Mouse (Mus musculus): ENCODE data around the gene Oas1d. TPM values are rescaled to one million over a fixed set of nuclear protein-coding genes. Genes with fewer than 3 reads are reported as not detected.
"Not testable (repeated sequence)": the region's sequence is repeated elsewhere in the genome, so short reads cannot be mapped to it uniquely, and the experiment has no call there.

Gene Oas1d
- polyA plus RNA-seq, 1 experiment from 2014 or later = 0.07 TPM

- no peak for DNase-seq (ENCODE audit: low spot score)
- H3K9me3 ChIP-seq (ENCODE audit: control insufficient read depth, low read length) = no peaks in the 10 kb centered on the region
Observed at GRCm38 (mm10) chr5:120892243-120892660, 22.1 kb upstream of the Oas1d start.

DNA sequence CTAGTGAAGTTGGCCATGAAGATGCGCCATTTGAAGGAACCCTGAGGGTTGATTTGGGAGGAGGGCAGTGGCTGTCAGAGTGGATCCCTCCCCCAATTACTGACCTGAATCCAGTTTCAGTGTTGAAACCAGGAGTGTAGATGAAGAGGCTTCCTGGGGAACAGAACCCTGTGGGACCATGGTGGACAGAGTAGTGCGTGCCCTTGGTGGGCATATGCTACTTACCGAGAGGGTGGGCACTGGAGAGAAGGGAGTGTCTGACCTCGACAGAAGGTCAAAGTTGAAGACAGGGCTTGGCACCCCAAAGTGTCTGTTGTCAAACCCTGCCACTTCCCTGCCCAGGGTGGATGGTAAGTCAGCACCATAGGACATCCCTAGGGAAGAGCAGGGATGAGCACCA, 20.5 kb upstream of the Oas1d start:
- not testable (repeated sequence) for H3K9ac ChIP-seq (ENCODE audit: low read length); ATAC-seq (ENCODE audit: low FRiP score, low TSS enrichment); H3K27me3 ChIP-seq (ENCODE audit: control insufficient read depth, insufficient read depth, low read length); H3K36me3 ChIP-seq (ENCODE audit: control insufficient read depth, insufficient read depth, low read length); DNase-seq (ENCODE audit: low spot score); H3K9me3 ChIP-seq (ENCODE audit: control insufficient read depth, low read length); H3K27ac ChIP-seq (replicated peaks); H3K4me2 ChIP-seq (replicated peaks; ENCODE audit: low read depth); H3K4me3 ChIP-seq (ENCODE audit: low read depth, low read length); H3K4me1 ChIP-seq (replicated peaks; ENCODE audit: control insufficient read depth, insufficient read depth)
- 94% methylated on average over 4 of the region's 4 CpGs for WGBS

More at GRCm38 (mm10) chr5:120892243-120892660, 22.1 kb upstream of the Oas1d start:
- Histone ChIP-seq H3K27me3 (ENCODE audit: control insufficient read depth, insufficient read depth, low read length) (no peaks in the 10 kb centered on the region), H3K4me3 (ENCODE audit: low read depth, low read length) (no peak overlapping the region), H3K4me2 (replicated peaks; ENCODE audit: low read depth) (no peak overlapping the region), H3K9ac (ENCODE audit: low read length) (no peak overlapping the region), H3K4me1 (replicated peaks; ENCODE audit: control insufficient read depth, insufficient read depth) (no peaks in the 10 kb centered on the region), H3K36me3 (ENCODE audit: control insufficient read depth, insufficient read depth, low read length) (no peaks in the 10 kb centered on the region), H3K27ac (replicated peaks) (no peak overlapping the region)
- 30% methylated on average over 2 of the region's 2 CpGs for WGBS
- TF ChIP-seq EP300 (optimal IDR thresholded peaks at IDR 0.05) (no peak), CTCF (IDR thresholded peaks at IDR 0.05; ENCODE audit: low read depth) (no peak)
- no peak for ATAC-seq (ENCODE audit: low FRiP score, low TSS enrichment)

DNA sequence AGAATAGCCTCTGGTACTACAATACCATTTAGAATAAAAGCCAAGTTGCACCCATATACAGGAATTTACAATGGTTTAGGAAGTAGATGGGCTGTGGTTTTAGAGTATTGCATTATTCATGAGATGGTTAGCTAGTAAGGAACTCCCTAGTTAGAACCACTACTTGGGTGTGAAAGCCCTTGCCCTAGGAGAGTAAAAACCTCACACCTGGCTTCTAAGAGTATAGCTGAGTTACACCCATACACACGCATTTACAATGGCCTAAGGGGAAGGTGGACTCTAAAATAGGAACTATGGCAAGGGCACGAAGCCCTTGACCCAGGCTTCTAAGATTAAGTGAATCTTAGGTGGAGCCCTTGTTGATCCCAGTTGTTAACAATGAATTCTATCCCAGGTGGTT, 19.6 kb upstream of the Oas1d start:
- H3K4me1 ChIP-seq (replicated peaks; ENCODE audit: control insufficient read depth, insufficient read depth); ATAC-seq (ENCODE audit: low FRiP score, low TSS enrichment); H3K27ac ChIP-seq (replicated peaks); H3K27me3 ChIP-seq (ENCODE audit: control insufficient read depth, insufficient read depth, low read length); DNase-seq (ENCODE audit: low spot score); H3K9me3 ChIP-seq (ENCODE audit: control insufficient read depth, low read length); H3K36me3 ChIP-seq (ENCODE audit: control insufficient read depth, insufficient read depth, low read length); H3K9ac ChIP-seq (ENCODE audit: low read length); H3K4me3 ChIP-seq (ENCODE audit: low read depth, low read length); H3K4me2 ChIP-seq (replicated peaks; ENCODE audit: low read depth): not testable (repeated sequence)
- 64% methylated on average over 2 of the region's 2 CpGs for WGBS

GRCm38 (mm10) chr5:120895231-120895900, 19.0 kb upstream of the Oas1d start:
- Histone ChIP-seq H3K4me1 (replicated peaks; ENCODE audit: control insufficient read depth, insufficient read depth) (no peaks in the 10 kb centered on the region), H3K9me3 (ENCODE audit: control insufficient read depth, low read length) (no peaks in the 10 kb centered on the region), H3K36me3 (ENCODE audit: control insufficient read depth, insufficient read depth, low read length) (no peaks in the 10 kb centered on the region), H3K27me3 (ENCODE audit: control insufficient read depth, insufficient read depth, low read length) (no peaks in the 10 kb centered on the region), H3K4me3 (ENCODE audit: low read depth, low read length) (no peak overlapping the region), H3K27ac (replicated peaks) (no peak overlapping the region), H3K9ac (ENCODE audit: low read length) (no peak overlapping the region), H3K4me2 (replicated peaks; ENCODE audit: low read depth) (no peak overlapping the region)
- no peak for DNase-seq (ENCODE audit: low spot score)
- ATAC-seq (ENCODE audit: low FRiP score, low TSS enrichment) = no peak
- TF ChIP-seq EP300 (optimal IDR thresholded peaks at IDR 0.05) (no peak), CTCF (IDR thresholded peaks at IDR 0.05; ENCODE audit: low read depth) (no peak)
- 85% methylated on average over 11 of the region's 11 CpGs for WGBS

DNA sequence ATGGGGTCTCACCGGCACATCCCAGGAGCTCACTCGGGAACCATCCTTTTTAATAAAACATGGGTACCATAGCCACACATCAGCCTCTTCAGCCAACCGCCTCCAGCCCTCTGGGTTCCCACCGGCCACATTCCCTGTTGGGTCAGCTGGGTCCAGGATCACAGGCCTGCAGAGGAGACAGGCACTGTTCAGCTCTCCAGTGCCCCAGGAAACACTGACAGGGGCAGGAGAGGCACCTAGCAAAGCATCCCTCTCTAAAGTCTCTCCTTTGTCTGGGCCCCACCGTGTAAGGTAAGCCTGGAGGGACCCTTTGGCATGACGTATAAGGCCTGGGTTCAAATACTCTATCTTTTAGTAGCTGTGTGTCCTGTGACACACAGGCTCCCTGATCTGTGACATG, 16.0 kb upstream of the Oas1d start:
- TF ChIP-seq CTCF (IDR thresholded peaks at IDR 0.05; ENCODE audit: low read depth) = no peak
- no peak for TF ChIP-seq EP300 (optimal IDR thresholded peaks at IDR 0.05)
- no peak for DNase-seq (ENCODE audit: low spot score)
- H3K27ac ChIP-seq (replicated peaks) = no peak overlapping the region
- H3K4me3 ChIP-seq (ENCODE audit: low read depth, low read length) = no peak overlapping the region
- no peak overlapping the region for H3K4me2 ChIP-seq (replicated peaks; ENCODE audit: low read depth)
- H3K9me3 ChIP-seq (ENCODE audit: control insufficient read depth, low read length) = no peaks in the 10 kb centered on the region
- no peak overlapping the region for H3K9ac ChIP-seq (ENCODE audit: low read length)
- no peak for ATAC-seq (ENCODE audit: low FRiP score, low TSS enrichment)
- 90% methylated on average over 6 of the region's 6 CpGs for WGBS
- H3K27me3 ChIP-seq (ENCODE audit: control insufficient read depth, insufficient read depth, low read length) = no peaks in the 10 kb centered on the region
- H3K4me1 ChIP-seq (replicated peaks; ENCODE audit: control insufficient read depth, insufficient read depth) = no peaks in the 10 kb centered on the region
- H3K36me3 ChIP-seq (ENCODE audit: control insufficient read depth, insufficient read depth, low read length) = no peaks in the 10 kb centered on the region

DNA sequence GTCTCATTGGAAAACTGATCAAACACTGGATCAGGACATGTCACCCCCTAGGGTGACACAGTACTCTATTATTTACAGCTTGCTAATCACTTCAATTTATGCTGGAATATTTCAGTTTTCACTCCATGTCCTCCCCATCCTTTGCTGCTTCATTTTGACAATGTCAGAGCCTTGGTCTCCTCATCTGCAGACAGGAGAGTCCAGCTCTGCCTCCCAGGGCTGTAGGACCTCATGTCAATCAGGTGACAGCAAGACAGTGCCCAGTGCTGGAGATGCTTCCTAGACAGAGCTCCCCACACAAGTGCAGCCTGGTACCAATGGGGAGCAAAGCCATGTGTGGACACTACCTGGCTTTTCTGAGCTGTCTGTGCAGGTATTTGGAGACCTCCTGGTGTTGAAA, 15.6 kb upstream of the Oas1d start:
- TF ChIP-seq EP300 (optimal IDR thresholded peaks at IDR 0.05) (no peak), CTCF (IDR thresholded peaks at IDR 0.05; ENCODE audit: low read depth) (no peak)
- H3K9me3 ChIP-seq (ENCODE audit: control insufficient read depth, low read length) = no peaks in the 10 kb centered on the region
- H3K27ac ChIP-seq (replicated peaks) = no peak overlapping the region
- H3K36me3 ChIP-seq (ENCODE audit: control insufficient read depth, insufficient read depth, low read length) = no peaks in the 10 kb centered on the region
- DNase-seq (ENCODE audit: low spot score) (no peak), ATAC-seq (ENCODE audit: low FRiP score, low TSS enrichment) (no peak)
- H3K27me3 ChIP-seq (ENCODE audit: control insufficient read depth, insufficient read depth, low read length) = no peaks in the 10 kb centered on the region
- no peak overlapping the region for H3K9ac ChIP-seq (ENCODE audit: low read length)
- H3K4me1 ChIP-seq (replicated peaks; ENCODE audit: control insufficient read depth, insufficient read depth) = no peaks in the 10 kb centered on the region
- H3K4me3 ChIP-seq (ENCODE audit: low read depth, low read length) = no peak overlapping the region
- no peak overlapping the region for H3K4me2 ChIP-seq (replicated peaks; ENCODE audit: low read depth)

All from stomach, postnatal 0 days (tissue).